In the genomic region with DNA sequence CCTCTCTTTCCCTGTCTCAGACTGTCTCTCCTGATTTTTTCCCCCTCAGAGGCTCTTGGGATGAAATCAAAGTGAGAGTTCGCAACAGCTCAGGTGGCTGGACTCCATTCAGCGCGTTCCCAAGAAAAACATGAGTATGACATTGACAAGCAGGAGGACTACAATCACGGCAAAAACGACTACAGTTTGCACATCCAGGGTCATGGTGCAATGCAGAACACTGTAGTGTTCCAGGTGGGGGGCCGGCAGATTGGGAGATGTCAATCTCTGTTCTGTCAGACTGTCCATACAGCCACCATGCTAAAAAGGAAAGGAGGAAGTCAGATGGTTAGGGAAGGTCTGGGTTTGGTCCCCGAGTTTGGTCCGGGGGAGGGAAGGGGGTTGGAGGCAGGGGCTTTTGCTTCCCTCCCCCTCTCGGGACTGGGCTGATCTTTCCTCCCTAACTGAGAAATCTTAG, we compare ENCODE assay signal across 7 mouse cellular contexts. TPM values are rescaled to one million over a fixed set of nuclear protein-coding genes. Genes with fewer than 3 reads are reported as not detected.
DNase-seq lines count a peak whose midpoint lies in the region; ATAC-seq and TF ChIP-seq lines count a peak whose summit lies in the region.

No protein-coding gene starts in this region.

- peak overlapping the region; percentile 63 for H3K4me3 ChIP-seq in bone marrow macrophage, adult 2 months (ENCODE audit: insufficient read depth, low read length)
- peak overlapping the region; percentile 46 for H3K4me3 ChIP-seq in forebrain, embryonic 13.5 days
- H3K4me3 ChIP-seq in hindbrain, embryonic 16.5 days (ENCODE audit: low read length), result peak overlapping the region; percentile 50
- peak overlapping the region; percentile 48 for H3K4me3 ChIP-seq in liver, postnatal 0 days (ENCODE audit: low read depth, low read length)

- H3K36me3 ChIP-seq in forebrain, embryonic 13.5 days (ENCODE audit: poor library complexity, severe bottlenecking), result no peaks in the 10 kb centered on the region
- no peaks in the 10 kb centered on the region for H3K36me3 ChIP-seq in hindbrain, embryonic 16.5 days (ENCODE audit: control insufficient read depth, insufficient read depth, low read length)
- H3K36me3 ChIP-seq in liver, postnatal 0 days (replicated peaks; ENCODE audit: insufficient read depth, low read length), result no peaks in the 10 kb centered on the region
- no peaks in the 10 kb centered on the region for H3K36me3 ChIP-seq in splenic B cell, adult 2 months (ENCODE audit: control insufficient read depth, insufficient read depth, low read length, poor library complexity, severe bottlenecking)

- WGBS in forebrain, embryonic 13.5 days, result 24% methylated on average over 9 of the region's 9 CpGs
- WGBS in hindbrain, embryonic 16.5 days, result 17% methylated on average over 9 of the region's 9 CpGs
- WGBS in liver, postnatal 0 days (ENCODE audit: insufficient replicate concordance), result 23% methylated on average over 9 of the region's 9 CpGs

- H3K4me1 ChIP-seq in bone marrow macrophage, adult 2 months (ENCODE audit: control insufficient read depth, insufficient read depth, low read length), result no peaks in the 10 kb centered on the region
- peaks cover 17% of the 10 kb centered on the region for H3K4me1 ChIP-seq in forebrain, embryonic 13.5 days
- H3K4me1 ChIP-seq in hindbrain, embryonic 16.5 days (ENCODE audit: control insufficient read depth, insufficient read depth, low read depth, low read length), result peaks cover 6% of the 10 kb centered on the region
- H3K4me1 ChIP-seq in liver, postnatal 0 days (ENCODE audit: insufficient read depth), result no peaks in the 10 kb centered on the region

- H3K4me2 ChIP-seq in forebrain, embryonic 13.5 days, result peak overlapping the region; percentile 67
- peak overlapping the region; percentile 73 for H3K4me2 ChIP-seq in hindbrain, embryonic 16.5 days (ENCODE audit: low read length)
- H3K4me2 ChIP-seq in liver, postnatal 0 days (ENCODE audit: low read depth, low read length), result peak overlapping the region; percentile 73

- DNase-seq in thymus, adult 18-20 months, result peak; percentile 2 to 5
- DNase-seq in thymus, postnatal 25 days, result no peak
- peak; percentile 9 for DNase-seq in liver, postnatal 0 days
- peak; percentile 0 for DNase-seq in splenic B cell, adult 2 months (ENCODE audit: low read depth, low spot score)

- no peak for TF ChIP-seq CTCF in bone marrow macrophage, adult 2 months (IDR thresholded peaks at IDR 0.05; ENCODE audit: low read depth, low read length)
- TF ChIP-seq CTCF in liver, postnatal 0 days (IDR thresholded peaks at IDR 0.05; ENCODE audit: low read depth), result no peak

- peak overlapping the region; percentile 66 for H3K27ac ChIP-seq in bone marrow macrophage, adult 2 months (ENCODE audit: insufficient read depth, low read depth, low read length)
- H3K27ac ChIP-seq in forebrain, embryonic 13.5 days, result peak overlapping the region; percentile 85
- H3K27ac ChIP-seq in hindbrain, embryonic 16.5 days (ENCODE audit: low read depth, low read length), result peak overlapping the region; percentile 85
- H3K27ac ChIP-seq in liver, postnatal 0 days (ENCODE audit: low read depth), result peak overlapping the region; percentile 76

- TF ChIP-seq POLR2A in bone marrow macrophage, adult 2 months (IDR thresholded peaks at IDR 0.05; ENCODE audit: borderline replicate concordance, low read depth, low read length), result no peak

- TF ChIP-seq EP300 in liver, postnatal 0 days (IDR thresholded peaks at IDR 0.05; ENCODE audit: low read depth), result no peak

- no peaks in the 10 kb centered on the region for H3K27me3 ChIP-seq in forebrain, embryonic 13.5 days
- H3K27me3 ChIP-seq in hindbrain, embryonic 16.5 days (replicated peaks; ENCODE audit: control insufficient read depth, insufficient read depth, low read length), result no peaks in the 10 kb centered on the region
- no peaks in the 10 kb centered on the region for H3K27me3 ChIP-seq in liver, postnatal 0 days (ENCODE audit: insufficient read depth, low read length)
- H3K27me3 ChIP-seq in splenic B cell, adult 2 months (ENCODE audit: control insufficient read depth, insufficient read depth, low read length, poor library complexity, severe bottlenecking), result no peaks in the 10 kb centered on the region

- H3K9me3 ChIP-seq in forebrain, embryonic 13.5 days (replicated peaks), result no peaks in the 10 kb centered on the region
- no peaks in the 10 kb centered on the region for H3K9me3 ChIP-seq in hindbrain, embryonic 16.5 days (ENCODE audit: control insufficient read depth, low read length)
- no peaks in the 10 kb centered on the region for H3K9me3 ChIP-seq in liver, postnatal 0 days (ENCODE audit: low read length)

- H3K9ac ChIP-seq in forebrain, embryonic 13.5 days, result peak overlapping the region; percentile 71
- peak overlapping the region; percentile 69 for H3K9ac ChIP-seq in hindbrain, embryonic 16.5 days (ENCODE audit: low read depth, low read length)
- H3K9ac ChIP-seq in liver, postnatal 0 days (replicated peaks), result peak overlapping the region; percentile 63

- peak; percentile 49 for ATAC-seq in forebrain, embryonic 13.5 days
- peak; percentile 30 for ATAC-seq in hindbrain, embryonic 16.5 days
- peak; percentile 24 for ATAC-seq in liver, postnatal 0 days

RNA-seq across cellular contexts. Expression of a gene that starts 31.0 kb away (rescaled TPM):
- polyA plus RNA-seq in bone marrow macrophage, adult 2 months (2012; ENCODE audit: insufficient read depth, insufficient read length, missing spikeins), result 0.29 and 0.72 TPM in 2 replicates
- polyA plus RNA-seq in forebrain, embryonic 13.5 days (2015; fragmentation: Nextera tagmentation; extraction: Ambion mirVana), result 29.3 and 33.6 TPM in 2 replicates
- polyA plus RNA-seq in hindbrain, embryonic 16.5 days (2015; fragmentation: Nextera tagmentation; extraction: Ambion mirVana), result 47.7 and 48.0 TPM in 2 replicates
- polyA plus RNA-seq in liver, postnatal 0 days (2015; fragmentation: Nextera tagmentation; extraction: Ambion mirVana), result 2.7 and 3.1 TPM in 2 replicates
